Mouse (Mus musculus): ENCODE data around the gene Pla2g4a. TPM values are rescaled to one million over a fixed set of nuclear protein-coding genes. Genes with fewer than 3 reads are reported as not detected.

Gene Pla2g4a
- polyA plus RNA-seq, 1 experiment from 2014 or later: 13.7 TPM

DNA sequence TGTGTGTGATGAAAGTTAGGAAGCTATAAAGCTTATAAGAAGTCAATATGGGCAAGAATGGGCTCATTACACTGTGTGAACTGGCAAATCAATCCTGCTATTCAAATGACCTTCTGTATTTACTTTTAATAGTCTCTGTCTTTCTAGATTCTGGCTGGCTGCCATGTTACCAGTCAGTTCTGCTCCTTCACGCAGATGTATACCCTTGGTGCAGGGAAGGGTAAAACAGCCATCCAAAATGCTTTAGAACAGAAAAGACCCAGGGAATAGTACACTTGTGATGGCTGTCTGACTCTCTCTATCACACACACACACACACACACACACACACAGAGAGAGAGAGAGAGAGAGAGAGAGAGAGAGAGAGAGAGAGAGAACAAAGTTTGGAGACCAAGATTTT lies 128.6 kb downstream of the Pla2g4a start:
- no peak overlapping the region for H3K27ac ChIP-seq
- H3K9me3 ChIP-seq: no peaks in the 10 kb centered on the region
- no peaks in the 10 kb centered on the region for H3K36me3 ChIP-seq
- H3K4me3 ChIP-seq: no peak overlapping the region
- no peaks in the 10 kb centered on the region for H3K27me3 ChIP-seq (ENCODE audit: insufficient read depth, poor library complexity, severe bottlenecking)
- no peak for DNase-seq (ENCODE audit: low spot score)
- H3K4me1 ChIP-seq: no peaks in the 10 kb centered on the region
- 86% methylated on average over 1 of the region's 1 CpGs for WGBS

- H3K9me3 ChIP-seq: no peaks in the 10 kb centered on the region
- H3K36me3 ChIP-seq: no peaks in the 10 kb centered on the region
- no peaks in the 10 kb centered on the region for H3K27me3 ChIP-seq (ENCODE audit: insufficient read depth, poor library complexity, severe bottlenecking)
- DNase-seq (ENCODE audit: low spot score): no peak
- H3K4me3 ChIP-seq: no peak overlapping the region
- WGBS: 85% methylated on average over 1 of the region's 1 CpGs
- H3K4me1 ChIP-seq: no peaks in the 10 kb centered on the region
- no peak overlapping the region for H3K27ac ChIP-seq
Measured at GRCm38 (mm10) chr1:149831100-149831499, 130.0 kb downstream of the Pla2g4a start.

DNA sequence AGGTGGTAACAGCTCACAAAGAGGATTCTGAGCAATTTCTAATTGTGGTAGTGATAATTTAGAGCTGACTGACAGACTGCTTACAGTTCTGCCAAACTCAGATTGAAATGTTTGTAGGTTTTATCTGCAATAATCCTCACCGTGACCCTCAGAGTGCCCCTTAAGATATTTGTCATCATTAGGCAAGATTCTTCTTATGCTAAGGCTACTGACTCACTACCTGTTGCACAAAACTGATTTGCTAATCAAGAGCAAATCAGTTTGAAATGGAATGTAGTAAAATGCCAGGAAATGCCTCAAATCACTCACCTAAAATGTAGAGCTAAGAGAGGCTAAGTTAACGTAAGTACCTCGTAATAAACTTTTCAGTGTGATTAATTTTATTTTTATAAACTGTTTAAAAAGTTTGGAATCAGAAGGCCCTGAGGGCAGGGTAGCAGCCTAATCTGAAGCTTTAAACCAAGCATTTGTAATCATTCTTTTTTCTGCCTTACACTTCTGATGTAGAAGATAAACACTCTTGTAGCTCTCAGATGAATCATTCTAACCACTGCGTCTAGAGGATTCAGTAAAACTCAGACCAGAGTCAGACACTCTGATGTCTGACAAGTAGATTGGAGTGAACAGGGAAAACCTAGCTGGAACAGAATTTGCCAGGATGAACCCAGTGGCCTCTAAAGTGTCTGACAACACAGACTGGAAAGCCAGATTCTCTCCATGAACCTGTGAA lies 147.3 kb downstream of the Pla2g4a start:
- H3K4me3 ChIP-seq: no peak overlapping the region
- H3K27me3 ChIP-seq (ENCODE audit: insufficient read depth, poor library complexity, severe bottlenecking): no peaks in the 10 kb centered on the region
- H3K36me3 ChIP-seq: no peaks in the 10 kb centered on the region
- 77% methylated on average over 4 of the region's 4 CpGs for WGBS
- DNase-seq (ENCODE audit: low spot score): no peak
- H3K27ac ChIP-seq: no peak overlapping the region
- no peaks in the 10 kb centered on the region for H3K4me1 ChIP-seq
- no peaks in the 10 kb centered on the region for H3K9me3 ChIP-seq

DNA sequence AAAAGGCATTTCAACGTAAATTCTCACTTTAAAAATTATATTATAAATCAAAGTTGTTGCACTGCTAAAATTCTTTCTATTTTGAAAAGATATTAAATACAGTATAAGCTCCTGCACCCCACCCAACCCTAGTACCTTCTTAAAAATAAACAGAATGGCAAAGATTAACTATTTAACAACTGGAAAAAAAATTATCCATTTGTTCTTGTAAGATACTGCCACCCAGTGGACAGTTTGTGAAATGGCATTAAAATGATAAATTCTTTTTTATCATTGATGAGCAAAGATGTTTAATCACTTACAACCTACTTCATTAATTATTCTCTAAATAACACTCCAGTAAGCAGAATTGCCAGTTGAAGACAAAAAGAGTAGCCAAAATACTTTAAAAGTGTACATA lies 151.6 kb downstream of the Pla2g4a start:
- no peak for DNase-seq (ENCODE audit: low spot score)
- 88% methylated on average over 1 of the region's 1 CpGs for WGBS

More for the DNA sequence above, 151.6 kb downstream of the Pla2g4a start:
- Histone ChIP-seq H3K27me3 (ENCODE audit: insufficient read depth, poor library complexity, severe bottlenecking) (no peaks in the 10 kb centered on the region), H3K27ac (no peak overlapping the region), H3K4me3 (no peak overlapping the region), H3K4me1 (no peaks in the 10 kb centered on the region), H3K36me3 (no peaks in the 10 kb centered on the region), H3K9me3 (no peaks in the 10 kb centered on the region)

Other genes starting within 250 kb of the Pla2g4a start
- gene Ptgs2, start 138.7 kb upstream of the Pla2g4a start, polyA plus RNA-seq (2016; fragmentation: Nextera tagmentation; extraction: Ambion mirVana): 0.15 and 0.49 TPM in 2 replicates